Mouse (Mus musculus): ENCODE measurements around the gene Rbm18.

GRCm38 (mm10) chr2:36112632-36113031 is 23.9 kb downstream of the Rbm18 start:
- no peak for TF ChIP-seq CTCF (IDR thresholded peaks at IDR 0.05; ENCODE audit: low read depth, low read length)
- no peak for TF ChIP-seq POLR2A (IDR thresholded peaks at IDR 0.05; ENCODE audit: borderline replicate concordance, low read depth, low read length)

Data from bone marrow macrophage, adult 2 months (primary cell).